Mouse (Mus musculus) yolk sac, embryonic 10.5 days (tissue): ENCODE results near the gene Slc30a1.

ENCODE experiments used
- DNase-seq: peaks from one replicate; pipeline ENCODE4 v3.0.0-alpha.2; 2017; ENCODE audit warnings: low spot score

Gene Slc30a1

GRCm38 (mm10) chr1:191945341-191945740, 38.8 kb downstream of the Slc30a1 start:
- DNase-seq = no peak

GRCm38 (mm10) chr1:191945756-191946155, 39.2 kb downstream of the Slc30a1 start:
- no peak for DNase-seq

DNA sequence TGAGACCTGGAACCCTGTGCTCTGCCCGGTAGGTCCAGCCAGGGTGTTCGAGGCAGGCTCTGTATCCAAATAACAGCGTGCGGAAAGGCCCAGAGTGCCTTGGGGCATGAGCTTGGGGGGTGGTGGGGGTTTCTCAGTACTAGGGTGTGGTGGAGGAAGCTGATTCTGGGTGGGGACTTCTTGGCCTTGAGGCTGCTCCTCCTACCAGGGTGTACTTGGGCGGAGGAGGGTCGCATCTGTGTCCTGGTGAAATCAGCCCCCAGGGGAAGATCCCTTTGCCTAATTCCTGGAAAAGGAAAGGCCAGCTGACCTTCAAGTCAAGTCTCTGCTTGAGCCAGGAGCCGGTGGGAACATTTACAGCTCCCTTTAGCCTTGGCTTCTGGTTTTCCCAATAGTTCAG, 39.7 kb downstream of the Slc30a1 start:
- DNase-seq = peak; percentile 66

- DNase-seq = peak; percentile 82
These were observed 40.3 kb downstream of the Slc30a1 start for GRCm38 (mm10) chr1:191946835-191947234.

- DNase-seq = no peak
These were observed 41.2 kb downstream of the Slc30a1 start for GRCm38 (mm10) chr1:191947796-191948195.

GRCm38 (mm10) chr1:191948600-191948999, 42.0 kb downstream of the Slc30a1 start:
- DNase-seq = no peak

DNA sequence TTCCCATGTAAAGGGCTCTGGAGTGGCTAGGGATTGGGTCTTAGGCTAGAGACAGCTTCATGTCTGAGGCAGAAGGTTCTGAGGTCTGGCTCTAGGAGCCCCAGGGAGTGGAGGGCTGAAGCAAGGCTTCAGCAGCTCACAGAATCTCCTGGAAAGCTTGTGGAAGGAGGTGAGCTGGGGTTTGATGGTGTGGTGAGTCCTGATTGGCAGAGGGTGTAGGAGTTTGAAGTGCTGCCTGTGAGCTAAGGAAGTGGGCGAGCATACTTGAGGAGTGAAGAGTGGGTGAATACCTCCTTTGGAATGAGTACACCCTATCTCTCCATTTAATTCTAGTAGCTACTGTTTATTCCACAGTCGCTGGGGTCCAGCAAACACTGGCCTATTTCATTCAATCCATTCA, 44.0 kb downstream of the Slc30a1 start:
- DNase-seq = no peak

DNA sequence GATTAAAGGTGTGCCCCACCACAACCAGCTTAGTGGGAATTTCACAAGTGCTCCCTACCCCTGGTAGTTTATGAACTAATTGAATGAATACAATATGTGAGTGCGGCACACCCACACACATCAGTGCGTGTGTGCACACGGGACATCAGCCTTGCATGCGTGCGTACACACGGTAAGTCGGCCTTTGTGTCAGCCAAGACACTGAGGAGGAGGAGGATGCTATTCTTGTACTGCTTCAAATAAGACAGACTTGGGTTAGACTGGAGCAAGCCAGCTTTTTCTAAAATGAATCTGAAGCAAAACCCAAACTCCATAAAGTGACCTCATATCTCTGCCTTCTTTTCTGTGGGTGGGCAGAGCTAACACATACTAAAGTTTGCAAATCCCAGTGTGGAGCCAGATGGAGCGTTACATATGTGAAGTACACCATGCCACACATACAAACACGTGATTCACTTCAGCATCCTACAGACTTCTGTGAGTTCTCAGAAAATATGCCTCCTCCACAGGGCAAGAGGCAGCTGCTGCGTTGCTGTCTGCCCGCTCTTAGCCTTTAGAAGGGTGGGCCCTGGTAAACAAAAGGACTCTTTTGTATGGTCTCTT, 46.3 kb downstream of the Slc30a1 start:
- no peak for DNase-seq

DNA sequence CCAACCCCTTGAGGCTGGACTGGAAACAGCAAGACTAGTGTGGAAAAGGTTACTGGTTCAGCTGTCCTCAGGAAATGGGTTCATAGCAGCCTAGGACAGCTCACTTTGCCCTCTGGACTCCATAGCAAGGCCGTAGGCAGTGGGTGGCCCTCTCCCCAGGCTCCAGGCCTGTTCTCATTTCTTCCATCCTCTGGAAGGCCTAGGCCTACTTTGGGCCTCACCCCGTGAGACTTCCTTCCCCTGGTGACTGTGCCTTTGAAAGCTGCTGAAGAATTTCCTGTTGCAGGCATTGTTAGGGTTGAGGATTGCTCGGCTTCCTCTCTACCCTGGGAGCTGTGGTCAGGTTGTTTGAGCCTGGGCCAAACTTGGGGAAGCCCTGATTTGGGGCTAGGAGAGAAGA, 48.5 kb downstream of the Slc30a1 start:
- DNase-seq = no peak

- no peak for DNase-seq
These were observed 49.7 kb downstream of the Slc30a1 start for GRCm38 (mm10) chr1:191956261-191956660.

DNA sequence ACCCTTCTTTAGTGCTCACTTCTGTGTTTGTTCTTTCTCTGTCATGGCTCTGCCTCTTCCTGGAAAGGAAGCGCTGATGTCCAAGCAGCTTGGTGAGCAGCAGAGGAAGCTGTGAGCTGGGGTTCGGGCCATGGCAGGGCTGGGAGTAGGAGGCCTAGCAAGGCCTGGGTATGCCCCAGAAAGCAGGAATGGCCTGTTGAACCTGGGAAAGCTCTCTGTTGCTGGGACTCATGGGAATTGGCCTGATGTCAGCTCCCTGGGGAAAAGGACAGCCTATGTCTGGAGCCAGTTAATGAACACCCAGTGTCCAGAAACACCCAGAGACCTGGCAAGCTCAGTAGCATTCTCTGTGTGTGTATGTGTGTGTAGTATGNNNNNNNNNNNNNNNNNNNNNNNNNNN, 50.3 kb downstream of the Slc30a1 start:
- DNase-seq = peak; percentile 64

- DNase-seq = no peak
These were observed 50.8 kb downstream of the Slc30a1 start for GRCm38 (mm10) chr1:191957321-191957720.

GRCm38 (mm10) chr1:191960946-191961345, 54.4 kb downstream of the Slc30a1 start:
- DNase-seq = no peak
